Mouse (Mus musculus) brain, embryonic 14.5 days (tissue): ENCODE data around the gene Arid2.

Source experiments
- CTCF ChIP-seq: fragments of 200-500 bp; IDR thresholded peaks from 2 replicates; pipeline ENCODE4 v1.5.1; 2012; ENCODE audit warnings: inconsistent platforms, mild to moderate bottlenecking, moderate library complexity, borderline replicate concordance; ENCODE audit not compliant: insufficient read depth, insufficient read length; ENCODE audit errors: extremely low read depth
- POLR2A ChIP-seq: fragments of 200-500 bp; IDR thresholded peaks from 2 replicates; pipeline ENCODE4 v1.6.1; 2012; ENCODE audit warnings: mild to moderate bottlenecking, inconsistent platforms, borderline replicate concordance; ENCODE audit not compliant: poor library complexity, insufficient read depth, insufficient read length, severe bottlenecking; ENCODE audit errors: extremely low read depth

DNA sequence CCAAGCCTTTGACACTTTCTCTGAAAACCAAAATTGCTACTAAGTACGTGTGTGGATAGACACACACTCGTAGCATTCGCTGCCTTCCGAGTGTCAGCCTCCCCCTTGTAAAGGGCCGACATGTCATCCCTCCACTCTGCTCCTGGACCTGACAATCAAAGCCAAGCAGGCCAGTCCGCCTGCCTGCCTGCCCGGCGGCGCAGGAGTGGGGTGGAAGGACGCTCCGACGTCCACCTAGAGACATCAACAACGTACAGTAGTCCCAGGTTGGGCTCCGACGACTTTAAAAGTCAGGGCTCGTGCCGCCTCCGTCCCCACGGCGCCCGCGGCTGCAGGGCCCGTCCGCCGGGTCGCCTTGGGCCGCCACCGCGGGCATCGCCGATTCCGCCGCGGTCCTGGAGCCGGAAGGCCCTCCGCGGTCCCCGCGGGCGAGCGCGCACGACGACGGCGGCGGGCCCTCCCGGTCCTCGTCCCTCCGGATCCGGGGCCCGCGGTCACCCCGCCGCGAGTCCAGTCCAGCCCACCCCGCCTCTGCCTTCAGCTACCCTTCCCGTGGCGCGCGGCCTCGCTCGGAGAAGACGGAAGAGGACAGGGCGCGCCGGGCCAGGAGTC is 2.5 kb upstream of the Arid2 start:
- TF ChIP-seq CTCF (no peak), POLR2A (no peak)
